Mouse (Mus musculus) lung, postnatal 0 days (tissue): ENCODE measurements at regions not wholly inside any gene's neighbourhood (a gene's known extent, or its start where the extent isn't known, plus 50 kb on each side); places are given as distances from the start of the nearest gene placed in this dataset.

Experiments
- CTCF ChIP-seq: IDR thresholded peaks from 2 replicates; pipeline ENCODE4 v1.5.1; 2016; ENCODE audit warnings: antibody characterized with exemption, mild to moderate bottlenecking
- EP300 ChIP-seq: IDR thresholded peaks from 2 replicates; pipeline ENCODE4 v1.6.1; 2016; ENCODE audit warnings: antibody characterized with exemption, mild to moderate bottlenecking, control low read depth

DNA sequence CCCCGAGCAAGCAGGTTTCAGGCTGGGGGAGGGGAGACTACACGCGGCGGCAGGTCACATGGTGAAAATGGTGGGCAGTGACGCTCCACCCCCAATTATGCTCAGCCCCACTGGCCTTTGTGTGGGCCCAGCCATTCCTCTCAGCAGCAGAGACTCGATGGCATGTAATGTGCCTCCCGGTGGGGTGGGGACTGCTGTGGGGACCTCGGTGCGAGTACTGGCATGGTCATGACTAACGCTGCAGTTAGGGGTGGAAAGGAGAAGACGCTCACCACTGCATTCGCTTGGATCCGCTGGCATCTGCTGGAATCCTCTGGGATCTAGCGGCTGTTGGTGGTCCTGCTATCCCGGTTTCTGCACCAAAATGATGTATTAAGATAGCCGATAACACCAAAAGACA lies 86.0 kb upstream of the Lemd2 start:
- no peak for TF ChIP-seq CTCF
- no peak for TF ChIP-seq EP300
